In genomic region chr11:113751484-113752084, GRCm38 (mm10) we compare ENCODE assay signal across 8 mouse cellular contexts. TPM values are rescaled to one million over a fixed set of nuclear protein-coding genes. Genes with fewer than 3 reads are reported as not detected.
DNase-seq lines count a peak whose midpoint lies in the region; ATAC-seq and TF ChIP-seq lines count a peak whose summit lies in the region.

TSS of gene Cdc42ep4 (minus strand) at chr11:113751881.

- peaks cover 73% of the 10 kb centered on the region for H3K4me1 ChIP-seq in hindbrain, embryonic 10.5 days (replicated peaks)
- peaks cover 24% of the 10 kb centered on the region for H3K4me1 ChIP-seq in lung, postnatal 0 days (ENCODE audit: insufficient read depth, low read depth, low read length)

- peaks cover 25% of the 10 kb centered on the region for H3K36me3 ChIP-seq in hindbrain, embryonic 10.5 days
- H3K36me3 ChIP-seq in lung, postnatal 0 days (ENCODE audit: insufficient read depth, low read length), result no peaks in the 10 kb centered on the region

- peak; percentile 37; the same call in 1 of the 2 replicates for TF ChIP-seq EP300 in lung, postnatal 0 days (IDR thresholded peaks at IDR 0.05)

- H3K9me3 ChIP-seq in hindbrain, embryonic 10.5 days, result no peaks in the 10 kb centered on the region
- H3K9me3 ChIP-seq in lung, postnatal 0 days (ENCODE audit: low read length), result no peaks in the 10 kb centered on the region

- H3K4me3 ChIP-seq in hindbrain, embryonic 10.5 days, result peak within 1 kb of the TSS; percentile 96
- H3K4me3 ChIP-seq in lung, postnatal 0 days (ENCODE audit: low read depth, low read length), result peak within 1 kb of the TSS; percentile 94

- peak within 1 kb of the TSS; percentile 78 for H3K4me2 ChIP-seq in lung, postnatal 0 days (replicated peaks; ENCODE audit: low read depth, low read length)

- ATAC-seq in lung, postnatal 0 days, result peak; percentile 80

- peak; percentile 96 for DNase-seq in NIH3T3 (ENCODE audit: low read depth)
- DNase-seq in cerebellum, adult 9-11 months, result peak; percentile 62
- peak; percentile 38 to 77 for DNase-seq in frontal cortex, adult 2 months (ENCODE audit: extremely low spot score in 1 of 2, low spot score in 1 of 2)
- DNase-seq in hindbrain, embryonic 10.5 days (ENCODE audit: low spot score), result peak; percentile 95
- DNase-seq in layer of hippocampus, adult 9-11 months, result peak; percentile 82
- DNase-seq in lung, postnatal 0 days (ENCODE audit: low spot score), result peak; percentile 99
- peak; percentile 75 for DNase-seq in ovary, postnatal 10 days (ENCODE audit: low spot score)
- peak; percentile 97 for DNase-seq in thymus, postnatal 0 days (ENCODE audit: low spot score)

- peak within 1 kb of the TSS; percentile 99 for H3K9ac ChIP-seq in lung, postnatal 0 days (replicated peaks; ENCODE audit: low read depth)

- H3K27me3 ChIP-seq in hindbrain, embryonic 10.5 days (ENCODE audit: insufficient read depth, poor library complexity, severe bottlenecking), result peaks cover 12% of the 10 kb centered on the region; the same call in 1 of the 2 replicates
- no peaks in the 10 kb centered on the region for H3K27me3 ChIP-seq in lung, postnatal 0 days (replicated peaks; ENCODE audit: insufficient read depth, low read length)

- no peak for TF ChIP-seq CTCF in lung, postnatal 0 days (IDR thresholded peaks at IDR 0.05)

- H3K27ac ChIP-seq in hindbrain, embryonic 10.5 days, result peak within 1 kb of the TSS; percentile 99
- H3K27ac ChIP-seq in lung, postnatal 0 days (ENCODE audit: low read length), result peak within 1 kb of the TSS; percentile 100

- WGBS in hindbrain, embryonic 10.5 days, result under 1% methylated on average over 44 of the region's 44 CpGs
- under 1% methylated on average over 44 of the region's 44 CpGs for WGBS in lung, postnatal 0 days

RNA-seq across cellular contexts. Expression of gene Cdc42ep4, which starts in this region (rescaled TPM):
- 27.6 and 27.9 TPM in 2 replicates for polyA plus RNA-seq in frontal cortex, adult 2 months (2012; rRNA removed)
- 114 and 120 TPM in 2 replicates for polyA plus RNA-seq in hindbrain, embryonic 10.5 days (2016; fragmentation: Nextera tagmentation; extraction: Ambion mirVana)
- polyA plus RNA-seq in lung, postnatal 0 days (2015; fragmentation: Nextera tagmentation; extraction: Ambion mirVana), result 92.8 and 116 TPM in 2 replicates
- polyA plus RNA-seq in thymus, postnatal 0 days (2015; fragmentation: Nextera tagmentation; extraction: Ambion mirVana), result 37.0 and 38.7 TPM in 2 replicates

Comparison
In these comparisons a context has a peak if more than half of its experiments do, and no peak if none do; other contexts are left out.
1. Peak in every context shown above with its lines: DNase-seq, ATAC-seq, H3K4me3 ChIP-seq and H3K27ac ChIP-seq.